Mouse (Mus musculus) cerebral cortex, adult 2 months (tissue): ENCODE data around the gene Hrg.

Experiments used
- WGBS: fragments of 180-500 bp; shearing (Covaris S2); methylation state at CpG from one replicate; pipeline ENCODE4 v1.1.7; 2018; 5-methylcytosine and 5-hydroxymethylcytosine counted together

Gene Hrg

DNA sequence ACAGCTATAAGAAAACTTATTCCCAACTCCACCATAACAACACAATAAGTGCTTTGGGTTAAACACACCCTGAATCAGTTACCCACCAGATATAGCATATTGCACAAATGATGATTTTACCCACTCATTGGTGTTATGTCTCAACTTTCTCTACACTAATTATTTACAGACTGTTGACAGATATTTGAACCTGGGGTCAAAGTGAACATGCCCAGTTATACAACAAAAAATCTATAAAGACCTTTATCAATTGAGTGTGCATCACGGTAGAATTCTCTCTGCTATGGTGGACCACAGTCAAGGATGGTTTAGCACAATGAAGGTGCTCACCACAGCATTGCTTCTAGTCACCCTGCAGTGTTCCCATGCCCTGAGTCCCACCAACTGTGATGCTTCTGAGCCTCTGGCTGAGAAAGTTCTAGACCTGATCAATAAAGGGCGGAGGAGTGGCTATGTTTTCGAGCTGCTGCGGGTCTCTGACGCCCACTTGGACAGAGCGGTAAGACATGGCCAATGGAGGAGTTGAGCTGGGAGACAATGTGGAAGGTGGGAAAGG, at the start of gene Hrg:
Gene Hrg (plus strand): TSS at position 233 of the 556 bp plus-strand sequence.
- 94% methylated on average over 6 of the region's 6 CpGs for WGBS

GRCm38 (mm10) chr16:22901326-22901725, 49.5 kb upstream of the Hrg start:
- 93% methylated on average over 3 of the region's 3 CpGs for WGBS

DNA sequence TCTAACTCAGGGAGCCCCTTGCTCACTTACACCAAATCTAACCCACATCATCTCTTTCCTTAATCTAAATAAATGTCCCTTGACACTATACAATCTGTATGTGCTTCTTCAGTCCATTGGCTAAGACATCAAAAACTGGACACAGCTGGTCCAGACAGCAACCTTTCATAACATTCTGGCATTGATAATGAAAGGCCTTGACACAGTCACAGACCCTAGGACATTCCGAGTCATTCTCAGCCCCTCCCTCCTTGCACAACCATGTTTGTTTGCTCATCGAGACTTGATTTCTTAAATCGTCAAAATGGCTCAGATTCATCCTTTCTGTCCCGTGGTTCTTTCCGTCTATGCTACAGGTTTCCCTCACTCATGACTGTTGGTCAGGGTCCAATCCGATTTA, 41.6 kb upstream of the Hrg start:
- WGBS: 87% methylated on average over 6 of the region's 6 CpGs

- WGBS: 69% methylated on average over 3 of the region's 3 CpGs
Measured at GRCm38 (mm10) chr16:22911986-22912385, 38.9 kb upstream of the Hrg start.

DNA sequence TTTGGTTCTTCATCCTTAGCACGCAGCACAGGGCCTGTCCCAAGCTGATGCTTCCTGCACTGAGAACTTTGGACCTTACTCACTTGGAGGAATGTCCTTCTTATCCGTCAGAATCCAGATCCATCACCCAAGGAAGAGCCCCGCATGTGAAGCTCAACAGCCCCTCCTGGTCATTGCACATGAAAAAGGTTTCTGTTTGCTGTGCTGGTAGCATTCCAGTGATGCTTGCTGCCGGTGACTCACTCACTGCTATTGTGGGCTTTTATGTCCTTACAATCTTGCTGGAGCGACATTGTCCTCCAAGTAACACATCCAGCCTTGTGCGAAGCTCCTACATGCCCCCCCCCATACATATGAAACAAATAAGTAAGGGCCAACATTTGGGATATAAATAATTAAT, 38.0 kb upstream of the Hrg start:
- WGBS: 63% methylated on average over 6 of the region's 6 CpGs

- WGBS: 89% methylated on average over 5 of the region's 5 CpGs
Measured at GRCm38 (mm10) chr16:22918034-22918433, 32.8 kb upstream of the Hrg start, which contains the start of gene Fetub. Fetub (plus strand) TSS chr16:22918334.

DNA sequence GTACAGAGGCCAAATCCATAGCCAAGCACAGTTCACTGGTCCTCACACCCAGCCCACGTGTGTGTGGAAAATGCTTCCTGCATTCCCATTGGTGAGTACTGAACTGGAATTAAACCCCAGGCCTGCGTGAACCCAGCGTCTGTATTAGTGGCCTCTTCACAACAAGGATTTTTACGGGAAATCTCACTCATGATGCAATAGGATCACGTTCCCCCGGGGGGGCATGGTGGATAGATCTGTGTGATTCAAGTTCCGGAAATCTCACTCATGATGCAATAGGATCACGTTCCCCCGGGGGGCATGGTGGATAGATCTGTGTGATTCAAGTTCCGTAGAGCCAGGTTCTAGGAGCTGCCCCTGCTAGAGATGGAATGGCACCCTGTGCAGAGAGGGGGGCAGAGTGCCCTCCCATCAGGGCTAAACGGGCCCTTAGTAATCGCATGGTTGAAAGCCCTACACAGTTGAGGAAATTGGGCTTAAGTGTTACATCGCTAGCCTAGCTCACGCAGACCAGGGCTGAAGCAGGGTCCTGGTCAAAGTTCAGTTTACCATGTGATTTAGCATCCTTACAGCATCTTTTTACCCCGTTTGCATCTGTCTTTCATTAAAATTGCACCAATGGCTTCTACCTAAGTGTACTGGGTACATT, 32.1 kb upstream of the Hrg start:
- WGBS: 77% methylated on average over 15 of the region's 15 CpGs

- WGBS: 68% methylated on average over 18 of the region's 18 CpGs
Measured at GRCm38 (mm10) chr16:22919971-22920854, 30.7 kb upstream of the Hrg start.

- 86% methylated on average over 5 of the region's 5 CpGs for WGBS
Measured at GRCm38 (mm10) chr16:22921761-22922160, 29.1 kb upstream of the Hrg start.

- WGBS: 81% methylated on average over 4 of the region's 4 CpGs
Measured at GRCm38 (mm10) chr16:22922433-22922832, 28.4 kb upstream of the Hrg start.

GRCm38 (mm10) chr16:22929575-22929974, 21.3 kb upstream of the Hrg start:
- WGBS: 46% methylated on average over 6 of the region's 6 CpGs

GRCm38 (mm10) chr16:22931431-22932200, 19.3 kb upstream of the Hrg start:
- 86% methylated on average over 11 of the region's 11 CpGs for WGBS

GRCm38 (mm10) chr16:22937631-22938030, 13.2 kb upstream of the Hrg start:
- 91% methylated on average over 12 of the region's 12 CpGs for WGBS

DNA sequence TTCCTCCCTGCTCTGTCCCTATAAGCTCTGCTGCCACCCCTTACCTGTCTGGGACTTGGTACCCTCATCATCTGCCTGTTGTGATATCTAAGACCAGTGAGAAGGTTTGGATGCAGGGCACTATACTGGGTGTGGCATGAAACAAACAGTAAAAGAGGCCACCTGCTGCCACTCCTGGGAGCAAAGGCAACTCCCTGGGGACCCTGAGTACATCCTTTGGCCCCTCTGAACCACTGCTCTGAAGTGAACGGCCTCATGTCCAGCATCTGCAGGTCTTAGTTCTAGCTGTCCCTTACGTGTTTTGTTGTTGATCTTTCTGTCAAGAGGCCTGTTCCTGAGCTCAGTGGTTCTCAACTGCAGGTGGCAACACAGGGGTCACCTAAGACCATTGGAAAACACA, 12.3 kb upstream of the Hrg start:
- WGBS: 80% methylated on average over 2 of the region's 2 CpGs

DNA sequence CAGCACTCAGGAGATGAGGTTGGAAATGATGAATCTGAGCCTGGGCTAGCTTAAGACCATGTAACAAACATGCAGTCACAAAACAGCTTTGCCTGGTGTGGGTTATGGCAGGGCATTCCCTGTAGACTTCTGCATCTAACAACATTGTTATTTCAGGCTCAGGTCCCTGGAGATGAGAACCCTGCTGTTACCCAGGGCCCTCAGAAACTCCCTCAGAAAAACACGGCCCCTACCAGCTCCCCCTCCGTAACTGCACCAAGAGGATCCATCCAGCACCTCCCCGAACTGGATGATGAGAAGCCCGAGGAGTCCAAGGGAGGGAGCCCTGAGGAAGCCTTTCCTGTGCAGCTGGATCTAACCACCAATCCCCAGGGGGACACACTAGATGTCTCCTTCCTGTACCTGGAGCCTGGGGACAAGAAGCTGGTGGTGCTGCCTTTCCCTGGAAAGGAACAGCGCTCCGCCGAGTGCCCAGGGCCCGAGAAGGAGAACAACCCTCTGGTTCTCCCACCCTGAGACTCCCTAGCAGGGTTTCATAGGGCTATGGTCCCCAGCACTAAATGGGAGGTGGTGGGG, 11.7 kb upstream of the Hrg start:
- WGBS: 76% methylated on average over 8 of the region's 8 CpGs

DNA sequence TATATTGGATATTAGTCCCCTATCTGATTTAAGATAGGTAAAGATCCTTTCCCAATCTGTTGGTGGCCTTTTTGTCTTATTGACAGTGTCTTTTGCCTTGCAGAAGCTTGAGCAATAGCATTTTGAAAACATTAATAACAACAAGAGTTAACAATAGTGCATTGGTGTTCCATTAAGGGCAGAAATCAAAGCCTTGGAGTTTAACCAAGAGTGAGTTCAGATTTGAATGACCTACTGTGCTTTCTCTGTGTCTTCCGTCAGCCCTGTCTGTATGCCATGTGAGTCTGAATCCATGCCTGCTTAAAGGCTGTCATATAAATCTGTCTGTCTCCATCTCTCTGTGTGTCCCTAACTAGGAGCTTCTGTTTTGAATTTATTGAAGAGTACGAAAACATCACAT, 3.5 kb upstream of the Hrg start:
- 79% methylated on average over 2 of the region's 2 CpGs for WGBS

DNA sequence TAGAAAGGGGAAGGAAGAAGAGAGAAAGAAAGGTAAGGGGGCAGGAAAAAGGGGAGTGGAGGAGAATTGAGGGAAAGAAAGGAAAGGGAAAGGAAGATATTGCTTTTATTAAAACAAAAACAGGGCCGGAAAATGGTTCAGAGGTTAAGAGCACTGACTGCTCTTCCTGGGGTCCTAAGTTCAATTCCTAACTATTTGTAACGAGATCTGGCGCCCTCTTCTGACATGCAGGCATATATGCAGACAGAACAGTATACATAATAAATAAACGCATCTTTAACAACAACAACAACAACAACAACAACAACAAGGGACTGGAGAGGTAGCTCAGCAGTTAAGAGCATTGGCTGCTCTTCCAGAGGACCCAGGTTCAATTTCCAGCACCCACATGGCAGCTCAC, 2.2 kb downstream of the Hrg start:
- 49% methylated on average over 4 of the region's 4 CpGs for WGBS

- 72% methylated on average over 13 of the region's 13 CpGs for WGBS
Measured at GRCm38 (mm10) chr16:22955397-22956084, 4.7 kb downstream of the Hrg start.

DNA sequence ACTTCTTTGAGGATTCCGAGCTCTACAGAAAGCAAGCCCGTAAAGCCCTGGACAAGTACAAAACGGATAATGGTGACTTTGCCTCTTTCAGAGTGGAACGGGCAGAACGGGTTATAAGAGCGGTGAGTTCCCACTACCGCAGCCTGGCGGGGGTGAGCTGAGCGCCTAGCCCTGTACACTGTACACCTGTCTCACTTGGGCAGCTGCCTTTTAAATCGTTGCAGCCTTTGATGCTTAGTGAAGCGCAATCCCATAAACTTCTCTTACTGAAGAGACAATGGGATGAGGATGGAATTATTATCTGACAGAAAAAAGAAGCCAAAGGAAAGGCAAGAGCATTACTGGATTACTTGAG, 5.2 kb downstream of the Hrg start:
- 81% methylated on average over 11 of the region's 11 CpGs for WGBS

- WGBS: 90% methylated on average over 8 of the region's 8 CpGs
Measured at GRCm38 (mm10) chr16:22961073-22961472, 10.2 kb downstream of the Hrg start.

DNA sequence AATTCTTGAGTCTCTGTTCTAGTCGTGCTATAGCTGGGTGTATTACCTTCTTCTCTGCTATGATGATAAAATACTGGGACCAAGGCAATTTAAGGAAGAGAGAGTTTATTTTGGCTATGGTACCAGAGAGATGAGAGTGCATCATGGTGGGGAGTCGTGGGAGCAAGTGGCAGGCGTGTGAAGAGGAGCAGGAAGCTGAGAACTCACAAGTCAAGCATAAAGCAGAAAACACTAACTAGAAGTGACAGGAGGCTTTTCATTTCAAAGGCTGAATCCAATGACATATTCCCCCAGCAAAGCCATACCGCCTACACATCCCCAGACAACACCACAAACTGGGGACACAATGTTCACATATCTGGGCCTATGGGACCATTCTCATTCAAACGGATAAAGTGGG, 11.4 kb downstream of the Hrg start:
- 72% methylated on average over 5 of the region's 5 CpGs for WGBS
